Mouse (Mus musculus) G1E (cell line): ENCODE data around the gene Shisa2. TPM values are rescaled to one million over a fixed set of nuclear protein-coding genes. Genes with fewer than 3 reads are reported as not detected.

ENCODE experiments used
- ATAC-seq: 2 replicates; pipeline ENCODE4 v1.8.0; 2016; ENCODE audit warnings: mild to moderate bottlenecking; ENCODE audit not compliant: insufficient number of reproducible peaks, poor library complexity, low FRiP score, severe bottlenecking; ENCODE audit errors: extremely low read depth
- DNase-seq: peaks from one replicate; pipeline ENCODE4 v3.0.0; 2012; ENCODE audit warnings: low spot score
- H3K27me3 ChIP-seq: 2 replicates; pipeline ENCODE4 v1.6.1; 2012; ENCODE audit warnings: mild to moderate bottlenecking, low read length, inconsistent platforms; ENCODE audit not compliant: insufficient read depth
- H3K36me3 ChIP-seq: replicated peaks from 2 replicates; pipeline ENCODE3; 2012; ENCODE audit warnings: mild to moderate bottlenecking, inconsistent platforms
- H3K4me1 ChIP-seq: 2 replicates; pipeline ENCODE4 v1.6.1; 2012; ENCODE audit warnings: low read depth, low read length, inconsistent platforms, mixed read lengths; ENCODE audit not compliant: insufficient read depth
- H3K4me3 ChIP-seq: 2 replicates; pipeline ENCODE4 v1.5.1; 2012; ENCODE audit warnings: low read depth, mild to moderate bottlenecking, inconsistent platforms, low read length, moderate library complexity, mixed read lengths
- H3K9me3 ChIP-seq: replicated peaks from 2 replicates; pipeline ENCODE4 v1.6.1; 2012; ENCODE audit warnings: inconsistent platforms
- CTCF ChIP-seq: IDR thresholded peaks from 2 replicates; pipeline ENCODE4 v1.5.1; 2012; ENCODE audit warnings: low read depth, low read length, inconsistent platforms, mixed read lengths
- GATA1 ChIP-seq: IDR thresholded peaks from 2 replicates; pipeline ENCODE4 v1.6.1; 2012; ENCODE audit warnings: borderline replicate concordance, low read length, inconsistent platforms, mixed read lengths
- GATA2 ChIP-seq: IDR thresholded peaks from 2 replicates; pipeline ENCODE4 v1.6.1; 2012; ENCODE audit warnings: low read depth, low read length, inconsistent platforms, borderline replicate concordance
- POLR2AphosphoS5 ChIP-seq: IDR thresholded peaks from 2 replicates; pipeline ENCODE4 v1.6.1; 2012; ENCODE audit warnings: low read depth, low read length, inconsistent platforms; ENCODE audit not compliant: insufficient replicate concordance
- TAL1 ChIP-seq: conservative IDR thresholded peaks from 2 replicates; pipeline ENCODE4 v1.6.1; 2012; ENCODE audit warnings: low read depth, low read length, inconsistent platforms, mixed read lengths
- polyA plus RNA-seq: library from polyadenylated mRNA; stranded (reverse); fragments of >175 nt; gene quantifications from 2 replicates; pipeline ENCODE4 v1.2.3, GENCODE M21; 2012
- total RNA-seq, 2 experiments: library from RNA; stranded (forward) in 1 of 2; stranded (reverse) in 1 of 2; fragments of 200-1000 nt in 1 of 2; fragments of >200 nt in 1 of 2; fragmentation: Nextera tagmentation in 1 of 2; gene quantifications; 2 replicates each; pipeline ENCODE4 v1.2.3; 2014 to 2017

Gene Shisa2
- total and polyA plus RNA-seq, 3 experiments, result 0.03 to 0.22 TPM; not detected in 1

DNA sequence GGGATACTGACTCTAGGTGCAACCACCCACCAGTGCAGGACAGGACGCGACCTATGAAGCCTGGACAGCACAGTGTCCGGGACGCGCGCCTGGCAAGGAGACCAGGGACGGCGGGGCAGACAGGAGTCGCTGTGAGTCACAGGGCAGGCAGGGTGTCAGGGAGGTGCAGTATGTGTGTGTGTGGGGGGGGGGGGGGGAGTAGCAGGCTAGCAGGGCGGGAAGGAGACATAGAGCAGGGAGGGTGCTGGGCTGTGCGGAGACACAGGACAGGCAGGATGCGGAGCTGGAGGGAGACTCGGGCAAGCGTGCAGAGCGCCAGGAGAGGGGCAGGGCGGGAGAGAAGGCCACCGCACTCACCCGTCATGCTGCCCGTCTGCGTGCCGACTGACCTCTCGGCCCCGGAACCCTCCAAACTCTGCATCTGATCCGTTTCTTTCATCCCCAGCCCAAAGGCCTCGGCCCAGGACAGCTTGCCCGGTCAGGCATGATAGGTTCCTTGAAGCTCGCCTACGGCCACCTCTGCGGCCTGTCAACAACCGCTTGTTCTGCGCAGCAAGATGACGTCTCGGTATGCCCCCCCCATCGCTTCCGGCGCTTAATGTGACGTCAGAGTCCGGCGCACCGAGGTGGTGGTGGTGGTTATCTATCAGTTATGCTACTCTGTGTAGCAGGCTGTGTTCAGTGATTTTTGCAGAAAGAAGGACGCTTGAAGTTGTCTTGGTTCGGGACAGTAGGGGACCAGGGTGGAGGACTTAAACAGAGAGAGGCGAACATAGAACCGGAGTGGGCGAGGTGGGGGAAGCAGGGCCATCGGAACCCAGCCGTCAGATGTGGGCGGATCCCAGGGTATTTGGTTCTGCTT is 27.5 kb upstream of the Shisa2 start, which contains the start of gene Cdadc1:
TSS of gene Cdadc1 (minus strand) at position 562 of the 862 bp plus-strand sequence.
- peak; percentile 83 for DNase-seq
- H3K27me3 ChIP-seq, result peaks cover 2% of the 10 kb centered on the region; the same call in 1 of the 2 replicates
- TF ChIP-seq GATA2 (no peak), POLR2AphosphoS5 (no peak), CTCF (no peak), TAL1 (no peak), GATA1 (no peak)
- peaks cover 29% of the 10 kb centered on the region for H3K36me3 ChIP-seq
- ATAC-seq, result peak; percentile 75
- peak within 1 kb of the TSS; percentile 97 for H3K4me3 ChIP-seq
- peaks cover 18% of the 10 kb centered on the region for H3K4me1 ChIP-seq
- H3K9me3 ChIP-seq, result no peaks in the 10 kb centered on the region

DNA sequence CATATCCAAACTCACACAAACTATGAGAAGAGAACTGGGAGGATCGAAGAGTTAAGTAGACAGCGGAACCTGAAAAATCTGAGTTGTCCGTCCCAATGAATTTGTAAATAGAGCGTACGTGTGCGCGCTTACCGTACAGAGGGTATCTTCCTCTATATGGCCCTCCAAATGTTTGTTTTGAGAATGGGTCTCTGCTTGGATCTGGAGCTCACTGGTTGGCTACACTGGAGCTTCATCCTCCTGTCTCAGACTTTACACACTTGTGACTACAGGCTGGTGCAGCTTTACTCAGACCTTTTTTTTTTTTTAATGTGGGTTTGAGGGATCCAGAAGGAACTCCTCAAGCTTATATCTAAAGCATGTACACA is 26.9 kb upstream of the Shisa2 start:
- Histone ChIP-seq H3K4me3 (peak overlapping the region; percentile 97), H3K9me3 (no peaks in the 10 kb centered on the region), H3K4me1 (peaks cover 18% of the 10 kb centered on the region), H3K27me3 (peaks cover 8% of the 10 kb centered on the region), H3K36me3 (peaks cover 23% of the 10 kb centered on the region)
- TF ChIP-seq GATA1 (no peak), GATA2 (no peak), TAL1 (no peak), POLR2AphosphoS5 (no peak), CTCF (no peak)
- no peak for DNase-seq
- no peak for ATAC-seq

DNA sequence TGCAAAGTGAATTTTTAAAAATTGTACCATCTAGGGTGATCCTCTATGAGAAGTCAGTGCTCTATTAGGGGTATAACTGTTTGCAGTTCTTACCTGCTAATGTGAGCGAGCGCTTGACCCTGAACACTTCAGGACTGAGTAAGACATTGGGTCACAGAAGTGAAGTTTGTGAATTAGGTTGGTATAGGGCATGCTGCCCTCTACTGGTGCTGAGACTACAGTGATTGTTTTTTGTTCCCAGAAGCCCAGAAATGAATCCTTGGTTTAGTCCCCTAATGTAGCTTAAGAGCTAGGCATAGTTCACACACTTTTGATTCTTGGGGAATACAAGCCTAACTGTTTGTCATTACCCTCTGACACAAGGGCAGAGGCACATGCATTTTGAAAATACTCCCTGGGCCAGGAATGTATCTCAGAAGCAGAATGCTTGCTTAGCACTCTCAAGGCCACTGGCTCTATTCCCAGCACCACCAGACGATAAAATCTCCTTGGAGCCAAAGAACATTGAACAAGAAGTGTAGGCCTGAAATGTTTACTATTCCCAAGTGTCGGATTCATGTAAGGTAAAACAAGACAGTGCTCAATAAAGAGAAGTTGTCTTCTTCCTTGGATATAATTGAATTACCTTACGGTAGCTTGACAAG is 21.0 kb upstream of the Shisa2 start:
- Histone ChIP-seq H3K4me3 (no peak overlapping the region), H3K36me3 (no peaks in the 10 kb centered on the region), H3K9me3 (no peaks in the 10 kb centered on the region), H3K27me3 (peaks cover 11% of the 10 kb centered on the region), H3K4me1 (peaks cover 4% of the 10 kb centered on the region; the same call in 1 of the 2 replicates)
- TF ChIP-seq POLR2AphosphoS5 (no peak), GATA1 (no peak), GATA2 (no peak), TAL1 (no peak), CTCF (no peak)
- ATAC-seq (no peak; the same call in 1 of the 2 replicates), DNase-seq (no peak)

- ATAC-seq, result peak; percentile 22; the same call in 1 of the 2 replicates
Measured at GRCm38 (mm10) chr14:59605671-59606353, 19.3 kb upstream of the Shisa2 start.

DNA sequence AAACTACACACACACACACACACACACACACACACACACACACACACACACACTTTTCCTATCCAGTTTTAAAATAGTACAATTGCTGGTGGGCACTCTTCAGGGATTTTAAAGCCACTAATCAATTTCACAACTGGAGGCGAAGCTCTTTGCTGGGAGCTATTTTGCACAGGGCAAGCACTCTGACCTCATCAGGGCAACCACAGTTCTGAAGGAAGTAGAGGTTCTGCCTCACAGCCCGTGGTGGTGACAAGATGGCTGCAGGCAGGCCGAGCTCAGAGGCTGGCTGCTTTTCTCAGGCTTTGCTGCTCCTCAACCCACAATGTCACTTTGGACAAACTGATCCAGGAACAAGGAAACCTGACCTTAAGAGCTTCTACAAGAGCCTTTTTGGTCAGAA is 18.1 kb upstream of the Shisa2 start:
- TF ChIP-seq GATA1, result no peak
- Histone ChIP-seq H3K9me3 (no peaks in the 10 kb centered on the region), H3K27me3 (peaks cover 12% of the 10 kb centered on the region), H3K36me3 (no peaks in the 10 kb centered on the region), H3K4me1 (peaks cover 4% of the 10 kb centered on the region; the same call in 1 of the 2 replicates), H3K4me3 (no peak overlapping the region)
- ATAC-seq (no peak), DNase-seq (no peak)

More at GRCm38 (mm10) chr14:59605671-59606353, 19.3 kb upstream of the Shisa2 start:
- Histone ChIP-seq H3K9me3 (no peaks in the 10 kb centered on the region), H3K4me3 (no peak overlapping the region), H3K36me3 (no peaks in the 10 kb centered on the region), H3K4me1 (peaks cover 4% of the 10 kb centered on the region; the same call in 1 of the 2 replicates), H3K27me3 (peaks cover 14% of the 10 kb centered on the region)
- TF ChIP-seq GATA2 (no peak), CTCF (0 out of 2 replicates have a peak, but pooled peaks have one; percentile 33), POLR2AphosphoS5 (no peak), GATA1 (no peak)
- DNase-seq, result peak; percentile 9
